Mouse (Mus musculus): ENCODE data around the gene 1700019N19Rik. TPM values are rescaled to one million over a fixed set of nuclear protein-coding genes. Genes with fewer than 3 reads are reported as not detected.

Gene 1700019N19Rik
- total RNA-seq, 2 experiments from 2014 or later: not detected

Other genes starting within 250 kb of the 1700019N19Rik start
- gene Pnlip, start 142.0 kb downstream of the 1700019N19Rik start, total RNA-seq (2021): not detected
- gene Pnliprp1, start 65.6 kb downstream of the 1700019N19Rik start, total RNA-seq (2021): not detected
- gene Pnliprp2, start 34.7 kb downstream of the 1700019N19Rik start, total RNA-seq (2021): not detected
- under 1 TPM in 1 of 2 experiments, not detected in 1; 0.09 TPM for gene Eno4, start 149.0 kb upstream of the 1700019N19Rik start, total RNA-seq (2021)
- 10 to 100 TPM; 16.2 to 16.8 TPM for gene Hspa12a, start 149.2 kb upstream of the 1700019N19Rik start, total RNA-seq (2021)

Data from gastrocnemius, postnatal 10 days (tissue).